Mouse (Mus musculus) C2C12 (cell line): ENCODE measurements at regions not wholly inside any gene's neighbourhood (a gene's known extent, or its start where the extent isn't known, plus 50 kb on each side); places are given as distances from the start of the nearest gene placed in this dataset.

Source experiments
- CEBPB ChIP-seq: IDR thresholded peaks from one replicate; pipeline ENCODE4 v1.6.1; 2011; ENCODE audit warnings: low read depth, mild to moderate bottlenecking, control low read depth, moderate library complexity
- CTCF ChIP-seq: IDR thresholded peaks from one replicate; pipeline ENCODE4 v1.5.1; 2011; ENCODE audit not compliant: control insufficient read depth, insufficient read depth, insufficient read length
- MYOG ChIP-seq: IDR thresholded peaks from one replicate; pipeline ENCODE4 v1.6.1; 2011; ENCODE audit not compliant: control insufficient read depth, insufficient read length; ENCODE audit errors: extremely low read depth

DNA sequence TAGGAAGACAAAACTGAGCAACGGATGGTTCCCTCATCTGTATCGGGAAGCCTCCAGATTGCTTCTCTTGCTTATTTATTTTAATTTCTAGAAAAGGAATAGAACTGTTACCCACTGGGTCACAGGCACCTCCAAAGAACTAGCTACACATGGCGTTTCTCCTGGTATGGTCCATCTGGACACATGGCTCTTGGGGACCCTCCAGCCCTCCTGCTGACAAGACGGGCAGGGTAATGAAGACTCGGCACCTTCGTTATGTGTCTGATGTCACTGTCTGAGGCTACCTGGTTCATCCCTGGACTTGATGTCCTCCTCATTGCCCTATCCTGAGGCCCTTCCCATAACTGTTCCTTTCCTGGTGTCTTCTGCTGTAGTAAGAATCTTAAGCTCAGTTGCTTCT, 170.3 kb upstream of the 9630041A04Rik start:
- TF ChIP-seq CTCF (no peak), MYOG (no peak), CEBPB (no peak)
